Mouse (Mus musculus): ENCODE results near the gene St3gal4.
A peak's percentile ranks its signal among the peaks of the same experiment; 100 is the strongest.
"Not testable (repeated sequence)": the region's sequence is repeated elsewhere in the genome, so short reads cannot be mapped to it uniquely, and the experiment has no call there.

The St3gal4 gene

DNA sequence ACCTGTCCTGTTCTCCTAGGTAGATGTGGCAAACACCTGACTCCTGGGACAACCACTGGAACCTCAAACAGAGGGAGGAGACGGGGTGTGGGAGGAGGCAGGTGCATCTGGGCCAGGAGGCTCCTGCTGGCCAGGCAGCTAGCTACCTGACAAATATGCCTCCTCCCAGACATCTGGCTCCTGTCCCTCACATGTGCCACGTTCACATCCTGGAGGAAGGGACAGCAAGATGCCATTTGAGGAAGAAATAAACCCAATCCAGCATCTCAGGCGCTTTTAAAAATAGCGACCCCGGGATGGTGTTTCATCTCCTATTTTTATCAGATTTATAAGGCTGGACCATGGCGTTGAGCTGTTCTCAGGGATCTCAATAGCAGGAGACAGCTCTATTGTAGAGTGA is at the start of gene St3gal4:
St3gal4 (minus strand) TSS at position 101 of the 400 bp plus-strand sequence.
- DNase-seq (ENCODE audit: low spot score): no peak

DNA sequence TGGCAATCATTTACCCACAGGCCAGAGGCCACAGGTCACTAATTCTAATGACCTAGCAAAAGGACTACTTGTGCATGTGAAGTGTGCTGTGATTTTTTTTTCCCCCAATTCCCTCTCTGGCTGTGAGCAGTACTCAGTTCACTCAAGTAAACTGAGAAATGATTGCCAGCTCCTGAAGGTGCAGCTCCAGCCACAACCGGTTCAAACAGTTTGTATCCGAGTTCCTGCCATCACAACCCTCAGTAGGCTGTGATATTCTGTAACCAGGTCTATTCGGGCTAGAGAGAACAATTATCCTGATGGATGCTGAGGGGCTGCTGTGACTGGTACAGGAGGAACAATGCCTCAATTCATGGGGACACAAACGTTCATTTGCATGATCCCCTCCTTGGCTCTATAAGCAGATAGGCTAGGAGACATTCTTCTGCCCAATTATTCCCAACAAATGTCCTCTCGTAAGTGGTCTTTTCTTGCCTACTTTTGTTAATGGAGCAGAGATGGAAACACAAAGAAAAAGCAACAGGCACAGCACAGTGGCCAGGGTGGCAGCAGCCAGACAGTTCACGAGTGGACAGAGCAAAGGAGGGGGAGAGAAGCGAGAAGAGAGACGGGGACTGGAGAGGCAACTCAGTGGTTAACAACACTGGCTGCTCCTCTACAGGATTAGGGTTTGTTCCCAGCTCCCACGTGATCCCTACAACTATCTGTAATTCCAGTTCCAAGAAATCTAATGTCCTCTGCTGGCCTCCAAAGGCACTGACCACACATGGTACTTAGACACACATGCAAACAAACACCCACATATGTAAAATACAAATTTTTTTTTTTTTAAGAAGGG is 47.9 kb upstream of the St3gal4 start:
- no peak for DNase-seq (ENCODE audit: low spot score)

DNA sequence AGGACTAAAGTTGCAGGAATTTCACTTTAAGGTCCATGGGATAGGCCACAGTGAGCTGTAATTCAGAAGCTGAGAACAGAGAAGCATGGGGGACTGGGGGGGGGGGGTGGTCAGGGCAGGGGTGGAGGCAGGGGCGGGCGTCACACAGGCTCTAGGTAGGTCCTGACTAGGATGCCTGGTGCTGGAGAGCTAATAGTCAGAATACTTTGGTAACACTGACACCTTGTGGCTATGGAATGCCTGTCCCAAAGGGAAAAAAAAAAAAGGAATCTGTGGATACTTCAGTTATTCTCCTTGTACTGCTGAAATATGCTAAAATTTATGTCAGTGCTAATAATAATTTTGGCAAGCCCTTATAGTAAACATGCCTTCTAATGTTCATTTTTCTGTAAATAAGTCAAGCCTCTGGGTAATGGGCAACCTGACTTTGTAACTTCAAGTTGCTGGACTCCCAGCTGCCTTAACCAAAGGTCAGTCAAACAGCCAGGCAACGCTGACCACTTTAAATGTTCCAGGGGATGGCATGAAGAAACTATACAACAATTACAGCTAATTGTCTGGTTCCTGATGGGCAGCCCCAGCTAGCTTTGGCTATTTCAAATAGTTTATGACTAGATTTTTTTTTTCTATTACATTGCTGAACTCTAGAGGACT is 47.2 kb upstream of the St3gal4 start:
- peak; percentile 53 for DNase-seq (ENCODE audit: low spot score)

DNA sequence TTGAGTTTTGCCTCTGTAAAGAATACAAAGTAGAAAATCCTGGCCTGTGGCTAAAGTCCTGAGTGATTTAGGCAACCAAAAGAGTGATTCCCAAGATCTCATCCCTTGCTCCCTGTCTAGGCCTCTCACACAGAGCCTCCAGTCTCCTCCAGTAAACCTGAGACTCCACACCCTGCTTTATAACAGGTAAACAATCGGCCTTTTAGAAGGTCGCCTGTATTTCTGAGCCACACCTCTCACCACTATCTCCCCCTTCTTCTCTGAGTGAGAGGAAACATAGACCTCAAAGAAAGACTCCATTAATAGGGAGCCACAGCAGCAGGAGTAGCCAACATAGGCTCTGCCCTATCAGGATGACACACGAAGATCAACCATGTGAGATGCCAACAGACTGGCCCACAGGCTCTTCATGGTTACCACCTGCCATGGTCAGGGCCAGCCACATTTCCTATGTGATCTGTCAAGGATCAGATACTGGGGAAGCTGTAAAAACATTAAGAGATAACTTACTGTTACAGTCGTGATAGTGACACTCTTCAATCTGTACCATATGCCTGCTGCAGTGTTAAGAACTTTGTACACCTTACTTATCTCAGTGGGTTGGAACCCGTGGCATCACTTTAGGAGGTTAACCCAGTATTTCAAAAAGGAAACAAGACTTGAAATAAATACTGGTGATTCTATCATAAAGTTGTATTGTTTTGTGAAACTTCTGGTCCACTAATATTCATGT is 45.2 kb upstream of the St3gal4 start:
- DNase-seq (ENCODE audit: low spot score): no peak

DNA sequence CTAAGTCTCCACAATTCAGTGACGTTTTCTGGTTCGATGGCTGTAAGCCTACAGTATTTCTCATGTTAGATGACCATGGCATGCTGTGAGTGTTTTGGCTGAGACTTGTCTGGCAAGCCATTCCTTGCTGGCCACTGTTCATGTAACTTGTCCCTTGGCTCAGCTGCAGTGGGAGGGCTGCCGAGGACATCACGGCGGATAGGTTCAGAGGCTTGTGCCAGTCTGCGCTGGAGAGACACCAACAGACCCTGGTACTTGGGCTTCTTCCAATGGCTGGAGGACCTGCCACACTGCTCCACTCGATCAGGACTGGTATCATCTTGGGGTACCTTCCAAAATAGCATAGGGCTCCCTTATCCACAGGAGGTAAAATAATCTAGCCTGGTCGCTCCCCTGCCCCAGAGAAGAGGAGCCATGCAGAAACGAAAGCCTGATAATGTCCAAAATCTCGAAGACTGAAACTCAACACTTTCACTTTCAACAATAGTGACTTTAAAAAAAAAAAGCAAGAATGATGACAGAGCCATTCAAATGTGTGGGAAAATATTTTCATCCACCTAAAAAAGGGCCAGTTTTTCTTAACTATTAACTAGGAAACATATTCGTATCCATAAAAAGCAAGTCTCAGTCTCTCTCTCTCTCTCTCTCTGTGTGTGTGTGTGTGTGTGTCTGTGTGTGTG is 44.1 kb upstream of the St3gal4 start:
- peak; percentile 31 for DNase-seq (ENCODE audit: low spot score)

DNA sequence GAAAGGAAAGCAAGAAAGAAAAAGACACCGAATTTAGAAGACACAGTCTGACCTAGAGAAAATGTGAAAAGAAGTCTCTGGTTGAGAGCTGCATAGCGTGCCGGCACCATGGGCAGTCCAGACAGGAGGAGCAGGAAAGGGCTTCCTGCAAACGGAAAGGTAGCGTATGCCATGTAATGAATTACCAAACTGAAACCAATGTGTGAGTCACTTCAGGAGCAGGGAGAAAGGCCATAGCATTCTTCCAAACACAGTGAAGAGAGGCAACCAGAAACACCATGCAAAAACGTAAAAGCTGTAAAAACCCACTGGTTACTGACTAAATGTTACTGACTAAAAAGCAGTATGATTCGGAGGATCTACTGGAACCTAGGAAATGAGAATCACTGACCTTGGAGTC is 42.7 kb upstream of the St3gal4 start:
- DNase-seq (ENCODE audit: low spot score): no peak

DNA sequence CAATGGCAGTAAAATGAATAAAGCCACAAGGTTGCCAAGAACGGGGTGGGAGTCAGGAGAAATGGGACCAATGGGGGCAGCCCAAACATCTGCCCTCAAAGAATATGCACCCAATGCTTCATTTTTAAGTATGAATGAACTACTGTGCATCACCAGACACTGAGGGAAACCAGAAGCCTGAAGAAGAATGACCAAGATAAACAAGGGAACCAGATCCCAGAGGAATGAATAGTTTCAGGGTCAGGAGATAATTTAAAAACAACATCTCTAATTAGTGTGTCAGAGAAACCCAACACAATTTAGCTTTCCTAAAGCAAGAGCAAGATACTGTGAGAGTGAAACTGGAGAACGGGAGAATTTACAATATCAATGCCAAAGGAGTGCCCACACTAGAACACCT is 41.6 kb upstream of the St3gal4 start:
- DNase-seq (ENCODE audit: low spot score): no peak

DNA sequence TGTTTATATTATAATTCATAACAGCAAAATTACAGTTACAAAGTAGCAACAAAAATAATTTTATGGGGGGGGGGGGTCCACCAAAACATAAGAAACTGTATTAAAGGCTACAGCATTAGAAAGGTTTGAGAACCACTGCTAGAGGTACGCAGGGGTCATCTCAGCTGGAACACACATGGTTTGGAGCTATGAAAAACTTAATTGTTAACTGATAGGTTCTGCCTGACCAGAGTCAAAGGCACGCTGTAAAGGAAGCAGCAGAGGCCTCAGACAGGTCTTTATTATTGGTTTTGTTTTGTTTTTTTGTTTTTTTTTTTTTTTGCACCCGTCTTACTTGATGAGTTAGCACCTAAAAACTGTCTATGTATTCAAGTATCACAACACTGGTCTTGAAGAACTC is 39.4 kb upstream of the St3gal4 start:
- no peak for DNase-seq (ENCODE audit: low spot score)

DNA sequence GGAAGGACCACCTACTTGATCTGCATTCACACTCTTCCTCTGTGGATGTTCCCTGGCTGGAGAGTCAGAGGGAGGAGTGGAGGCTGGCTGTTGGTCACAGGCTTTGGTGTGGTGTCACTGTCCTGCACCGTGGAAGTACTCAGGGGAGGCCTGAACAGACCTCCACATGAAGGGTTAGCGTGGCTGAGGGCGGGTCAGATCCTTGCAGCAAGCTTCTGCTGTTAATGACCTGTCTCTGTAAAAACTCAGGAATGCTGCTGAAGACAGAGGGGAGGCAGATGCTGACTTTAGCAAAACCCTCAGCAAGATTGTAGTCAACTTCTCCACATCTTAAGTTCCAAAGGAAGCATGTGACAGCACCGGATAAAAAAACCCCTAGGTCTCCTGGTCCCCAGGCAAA is 37.8 kb upstream of the St3gal4 start:
- no peak for DNase-seq (ENCODE audit: low spot score)

DNA sequence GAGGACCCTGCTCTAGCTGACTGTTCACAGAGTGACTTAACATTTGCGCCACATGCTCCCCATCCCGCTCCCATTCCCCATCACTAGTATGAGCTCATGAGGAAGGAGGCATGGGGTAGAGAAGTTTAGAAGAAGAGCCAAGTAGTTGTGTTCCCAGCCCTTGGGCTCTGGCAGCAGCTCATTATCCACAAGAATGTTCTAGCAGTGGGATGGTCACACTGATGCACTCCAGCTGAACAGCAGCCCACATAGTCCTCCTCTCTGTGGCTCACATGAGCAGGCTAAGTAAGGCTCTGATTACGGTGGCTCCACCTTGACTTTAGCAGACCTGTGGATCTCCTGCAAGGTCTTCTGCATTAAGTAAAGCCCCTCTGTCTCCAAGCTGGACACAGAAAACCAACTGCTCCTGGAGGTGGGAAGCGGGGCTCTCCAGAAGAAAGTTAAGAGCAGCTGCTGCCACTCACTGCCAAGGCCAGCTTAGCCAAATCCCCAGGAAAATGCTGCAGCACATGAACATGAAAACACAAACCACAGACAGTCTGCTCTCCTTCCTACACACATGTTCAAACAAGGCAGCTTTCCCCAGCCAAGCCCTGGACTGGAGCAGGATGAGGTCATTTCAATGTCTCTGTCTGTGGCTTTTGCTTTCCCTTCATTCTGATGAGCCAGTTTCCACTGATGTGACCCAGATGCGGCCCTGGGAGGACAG is 37.1 kb upstream of the St3gal4 start:
- DNase-seq (ENCODE audit: low spot score): peak; percentile 34

DNA sequence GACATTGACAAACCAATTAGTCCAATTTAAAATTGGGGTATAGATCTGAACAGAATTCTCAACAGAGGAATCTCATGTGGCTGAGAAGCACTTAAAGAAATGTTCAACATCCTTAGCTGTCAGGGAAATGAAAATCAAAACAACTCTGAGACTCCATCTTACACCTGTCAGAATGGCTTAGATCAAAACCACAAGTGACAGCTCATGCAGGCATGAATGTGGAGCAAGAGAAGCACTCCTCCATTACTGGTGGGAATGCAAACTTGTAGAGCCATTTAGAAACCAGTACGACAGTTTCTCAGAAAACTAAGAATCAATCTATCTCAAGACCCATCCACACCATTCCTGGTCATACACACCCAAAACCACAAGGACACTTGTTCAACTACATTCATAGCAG is 33.9 kb upstream of the St3gal4 start:
- no peak for DNase-seq (ENCODE audit: low spot score)

DNA sequence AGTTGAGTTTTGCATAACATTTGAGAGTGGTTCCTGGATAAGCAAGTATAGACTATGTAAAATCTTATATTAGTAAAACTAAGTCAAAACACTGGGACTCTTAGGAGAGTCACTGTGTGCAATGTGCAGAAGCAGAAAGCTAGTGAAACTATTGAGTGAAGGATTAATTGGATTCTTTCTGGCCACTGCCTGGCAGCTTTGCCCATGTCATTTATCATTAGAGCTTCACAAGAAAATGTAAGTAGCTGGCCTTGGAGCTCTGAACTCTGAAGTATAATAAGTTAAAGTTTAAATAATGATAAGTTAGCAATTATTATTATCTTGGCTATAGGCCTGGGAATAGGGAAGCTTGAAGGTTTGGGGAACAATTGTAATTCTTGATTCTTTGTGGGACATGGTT is 29.8 kb upstream of the St3gal4 start:
- not testable (repeated sequence) for DNase-seq (ENCODE audit: low spot score)

DNA sequence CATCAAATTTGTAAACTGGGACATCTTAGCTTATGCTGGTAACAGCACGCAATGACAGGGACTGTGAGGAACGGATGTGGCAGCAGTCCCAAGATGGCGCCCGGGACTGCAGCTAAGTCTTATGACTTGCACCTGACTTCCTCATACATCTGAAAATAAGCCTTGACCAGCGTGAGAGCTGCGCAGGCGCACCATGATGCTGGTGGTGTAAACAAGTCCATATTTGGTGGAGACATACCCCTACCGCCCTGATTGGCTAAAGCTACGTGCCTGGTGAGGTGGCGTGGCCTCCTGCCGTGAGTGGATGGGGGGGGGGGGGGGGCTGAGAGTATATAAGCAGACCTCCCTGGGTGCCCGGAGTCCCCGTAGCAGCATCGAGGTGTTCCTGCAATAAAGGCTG is 28.2 kb upstream of the St3gal4 start:
- DNase-seq (ENCODE audit: low spot score): not testable (repeated sequence)

DNA sequence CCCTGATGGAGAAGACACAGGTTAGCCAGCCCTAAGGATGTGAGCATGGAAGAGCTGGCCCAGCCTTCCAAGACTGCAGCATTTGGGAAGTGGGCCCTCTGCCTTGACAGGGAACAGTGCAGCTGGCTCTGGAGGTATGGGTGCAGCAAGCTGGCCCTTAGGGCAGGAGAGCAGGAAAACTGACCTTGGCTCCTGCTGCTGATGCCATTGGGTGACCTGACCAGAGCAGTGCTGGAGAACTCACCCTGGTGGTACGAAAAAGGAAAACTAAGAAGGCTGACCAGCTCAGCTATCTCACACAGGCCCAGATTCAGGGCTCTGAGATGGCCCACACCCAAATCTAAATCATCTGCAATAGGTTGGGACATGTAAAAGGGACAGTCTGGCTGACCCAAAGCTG is 26.8 kb upstream of the St3gal4 start:
- no peak for DNase-seq (ENCODE audit: low spot score)

DNA sequence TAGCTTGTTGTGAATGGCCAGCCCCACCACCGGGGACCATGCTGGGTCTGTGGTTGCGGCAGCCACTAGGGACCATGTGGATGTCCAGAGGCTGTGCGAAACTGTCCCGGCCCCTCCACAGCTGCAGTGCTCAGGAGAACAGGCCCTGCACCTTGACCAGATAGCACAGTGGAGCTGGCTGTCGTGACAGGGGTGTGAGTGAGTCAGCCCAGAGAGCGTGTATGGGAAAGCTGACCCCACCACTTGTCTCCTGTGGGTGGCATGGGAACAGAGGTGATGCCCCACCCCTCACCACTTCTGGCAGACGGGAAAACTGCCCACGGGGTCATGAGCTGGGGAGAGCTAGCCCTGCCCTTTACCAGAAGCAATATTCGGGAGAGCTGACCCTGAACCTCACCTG is 26.1 kb upstream of the St3gal4 start:
- no peak for DNase-seq (ENCODE audit: low spot score)

DNA sequence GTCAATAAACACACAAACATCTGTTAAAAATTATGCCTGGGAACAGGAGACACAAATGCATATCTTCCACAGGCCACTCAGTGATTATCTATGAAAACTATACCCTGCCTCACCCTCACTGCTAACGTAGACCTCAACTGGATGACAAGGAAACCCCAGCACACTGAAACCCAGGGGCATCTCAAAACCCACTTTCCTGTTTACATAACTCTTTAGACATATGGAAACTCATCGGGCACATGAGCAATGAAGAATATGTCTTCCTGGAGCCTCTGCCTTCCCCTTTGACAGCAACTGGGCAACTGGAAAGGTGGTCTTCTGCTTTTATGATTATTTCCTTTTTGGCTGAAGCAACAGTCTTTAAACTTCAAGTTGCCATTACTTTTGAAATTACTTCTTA is 23.2 kb upstream of the St3gal4 start:
- DNase-seq (ENCODE audit: low spot score): no peak

DNA sequence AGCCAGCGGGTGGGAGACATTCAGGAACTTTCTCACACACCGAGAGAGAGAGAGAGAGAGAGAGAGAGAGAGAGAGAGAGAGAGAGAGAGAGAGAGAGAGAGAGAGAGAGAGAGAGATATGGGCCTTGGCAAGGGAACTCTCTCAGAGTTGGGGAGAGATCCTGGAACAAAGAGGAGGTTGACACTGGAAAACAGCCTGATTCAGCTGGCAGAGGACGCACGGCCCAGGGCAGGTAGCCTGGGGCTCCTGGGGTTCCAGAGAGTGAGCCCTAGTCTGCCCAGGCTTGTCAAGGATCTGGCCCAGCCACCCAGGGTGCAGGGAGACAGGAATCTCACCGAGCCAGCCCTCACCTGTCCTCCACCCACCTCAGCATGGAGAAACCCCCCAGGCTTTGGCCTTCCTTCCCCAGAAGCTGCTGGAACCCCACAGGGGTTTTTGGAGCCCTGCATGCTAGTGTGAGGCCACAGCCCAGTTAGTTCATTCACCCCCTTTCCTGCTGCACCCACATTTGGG is 20.2 kb upstream of the St3gal4 start:
- DNase-seq (ENCODE audit: low spot score): no peak

DNA sequence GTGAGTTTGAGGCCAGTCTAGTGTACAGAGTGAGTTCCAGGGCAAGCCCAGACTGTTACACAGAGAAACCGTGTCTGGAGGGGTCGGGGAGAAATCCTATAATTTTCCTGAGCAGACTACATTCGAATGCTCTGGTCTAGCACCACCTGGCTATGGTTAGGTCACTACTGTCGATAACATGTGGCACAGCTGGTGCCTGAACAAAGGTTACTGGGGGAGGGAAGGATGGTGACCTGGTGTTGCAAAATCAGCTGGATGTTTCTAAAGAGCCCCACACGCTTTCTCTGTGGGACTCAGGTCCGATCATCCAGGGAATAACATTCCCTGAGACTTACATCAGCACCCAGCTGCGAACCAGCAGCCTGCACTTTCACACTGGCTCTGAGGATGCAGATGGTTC is 19.0 kb upstream of the St3gal4 start:
- DNase-seq (ENCODE audit: low spot score): no peak

DNA sequence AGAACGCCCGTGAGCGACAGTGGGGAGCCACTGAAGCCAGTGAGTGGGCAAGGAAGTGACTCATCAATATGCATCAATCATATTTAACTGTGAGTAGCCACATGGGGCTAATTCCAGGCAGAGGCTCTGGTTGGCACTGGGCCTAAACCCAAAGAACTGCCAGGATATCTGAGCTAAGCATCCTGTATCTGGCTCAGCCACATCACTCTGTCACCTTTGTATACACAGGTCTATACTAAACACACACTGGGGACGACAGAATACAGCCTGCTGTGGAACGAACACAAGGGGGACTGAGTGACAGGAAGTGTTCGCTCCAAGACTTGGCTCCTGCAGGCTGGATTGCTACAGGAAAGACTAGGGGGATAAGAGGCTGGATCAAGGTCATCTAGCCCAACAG is 16.5 kb upstream of the St3gal4 start:
- DNase-seq (ENCODE audit: low spot score): no peak

DNA sequence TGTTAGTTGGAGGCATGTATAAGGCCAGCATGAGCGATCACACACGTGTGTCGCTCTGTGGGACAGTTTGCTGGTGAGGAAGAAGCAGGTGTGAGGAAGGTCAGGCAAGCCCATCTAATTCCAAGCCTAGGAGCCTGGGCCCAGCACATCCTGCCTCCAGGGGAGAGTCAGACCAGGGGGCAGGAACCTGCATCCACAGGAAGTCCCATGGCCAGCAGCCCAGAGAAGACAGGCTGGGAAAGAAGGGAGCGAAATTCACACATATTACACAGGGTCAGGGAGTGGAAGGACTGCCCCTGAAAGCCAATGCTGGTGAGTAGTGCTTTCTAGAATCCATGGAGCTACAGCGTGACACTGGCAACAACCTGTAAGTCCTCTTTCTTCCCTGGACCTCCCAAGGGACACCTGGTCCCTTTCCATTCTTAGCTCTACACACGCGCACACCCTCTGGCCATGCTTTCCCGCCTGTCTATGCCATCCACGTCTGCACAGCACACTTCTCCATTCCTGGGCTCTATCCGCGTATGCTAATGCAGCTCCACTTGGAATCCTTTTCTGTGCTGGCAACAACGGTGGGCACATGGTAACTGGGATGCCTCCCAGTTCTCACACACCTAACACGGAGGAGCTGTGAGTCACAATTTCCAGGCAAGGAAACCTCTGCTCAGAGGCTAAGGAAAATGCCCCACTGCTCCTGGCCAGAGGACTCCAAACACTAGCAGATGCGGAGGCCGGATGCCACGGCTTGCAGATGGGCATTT is 12.7 kb upstream of the St3gal4 start:
- no peak for DNase-seq (ENCODE audit: low spot score)

DNA sequence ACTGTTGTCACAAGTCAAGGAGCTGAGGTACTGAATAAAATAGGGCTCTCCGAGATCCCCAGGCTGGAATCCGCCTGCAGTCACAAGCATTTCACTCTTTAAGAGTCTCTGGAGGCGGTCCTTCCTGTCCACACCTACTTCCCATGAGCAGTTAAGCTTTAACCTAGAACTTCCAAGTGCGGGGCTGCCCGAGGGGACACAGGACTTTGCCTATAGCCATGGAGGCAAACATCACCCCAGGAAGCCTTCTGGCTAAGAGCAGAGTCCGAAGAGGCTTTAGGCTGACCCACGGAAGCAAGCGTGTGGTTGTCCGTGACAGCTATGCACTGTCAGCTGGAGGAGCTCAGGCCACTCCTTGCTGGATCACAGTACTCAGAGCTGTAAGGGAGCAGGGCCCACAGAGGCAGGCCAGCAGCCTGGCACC is 9.9 kb upstream of the St3gal4 start:
- peak; percentile 38 for DNase-seq (ENCODE audit: low spot score)
